8 mouse cellular contexts compared by ENCODE assay signal in genomic region chr19:31746635-31747034, GRCm38 (mm10). TPM values are rescaled to one million over a fixed set of nuclear protein-coding genes. Genes with fewer than 3 reads are reported as not detected.
DNase-seq lines count a peak whose midpoint lies in the region; ATAC-seq and TF ChIP-seq lines count a peak whose summit lies in the region.

No protein-coding gene starts in this region.

- no peak overlapping the region for H3K4me2 ChIP-seq in forebrain, embryonic 13.5 days
- H3K4me2 ChIP-seq in forebrain, embryonic 16.5 days (ENCODE audit: low read length) = no peak overlapping the region
- no peak overlapping the region for H3K4me2 ChIP-seq in embryonic facial prominence, embryonic 11.5 days (ENCODE audit: low read depth, low read length)

- H3K36me3 ChIP-seq in forebrain, embryonic 13.5 days (ENCODE audit: poor library complexity, severe bottlenecking) = no peaks in the 10 kb centered on the region
- H3K36me3 ChIP-seq in forebrain, embryonic 16.5 days (ENCODE audit: control insufficient read depth, insufficient read depth) = no peaks in the 10 kb centered on the region
- no peaks in the 10 kb centered on the region for H3K36me3 ChIP-seq in embryonic facial prominence, embryonic 11.5 days (replicated peaks; ENCODE audit: control insufficient read depth, insufficient read depth, low read depth, low read length)

- WGBS in forebrain, embryonic 13.5 days = 12% methylated on average over 2 of the region's 2 CpGs
- 11% methylated on average over 2 of the region's 2 CpGs for WGBS in forebrain, embryonic 16.5 days
- 19% methylated on average over 2 of the region's 2 CpGs for WGBS in lung, adult 2 months
- WGBS in embryonic facial prominence, embryonic 11.5 days = 14% methylated on average over 2 of the region's 2 CpGs

- no peaks in the 10 kb centered on the region for H3K27me3 ChIP-seq in forebrain, embryonic 13.5 days
- H3K27me3 ChIP-seq in forebrain, embryonic 16.5 days (replicated peaks; ENCODE audit: control insufficient read depth, insufficient read depth, low read length) = no peaks in the 10 kb centered on the region
- no peaks in the 10 kb centered on the region for H3K27me3 ChIP-seq in embryonic facial prominence, embryonic 11.5 days (ENCODE audit: control insufficient read depth, insufficient read depth, low read length)

- H3K9ac ChIP-seq in forebrain, embryonic 13.5 days = no peak overlapping the region
- no peak overlapping the region for H3K9ac ChIP-seq in forebrain, embryonic 16.5 days (replicated peaks; ENCODE audit: low read depth, low read length)
- H3K9ac ChIP-seq in embryonic facial prominence, embryonic 11.5 days (replicated peaks; ENCODE audit: low read length) = no peak overlapping the region

- no peak overlapping the region for H3K4me3 ChIP-seq in forebrain, embryonic 13.5 days
- H3K4me3 ChIP-seq in forebrain, embryonic 16.5 days (replicated peaks; ENCODE audit: low read length) = no peak overlapping the region
- H3K4me3 ChIP-seq in lung, adult 2 months (replicated peaks; ENCODE audit: extremely low read depth, low read depth, low read length) = no peak overlapping the region
- H3K4me3 ChIP-seq in embryonic facial prominence, embryonic 11.5 days (ENCODE audit: low read depth, low read length) = no peak overlapping the region

- DNase-seq in lung, adult 2 months = peak; percentile 36
- DNase-seq in lung, adult 18-20 months = no peak
- peak; percentile 64 for DNase-seq in MN1 (ENCODE audit: low spot score)
- DNase-seq in embryonic facial prominence, embryonic 11.5 days (ENCODE audit: low spot score) = peak; percentile 79
- peak; percentile 63 for DNase-seq in lung, postnatal 10 days
- no peak for DNase-seq in T-cell, adult 2 months (ENCODE audit: low spot score)

- H3K9me3 ChIP-seq in forebrain, embryonic 13.5 days (replicated peaks) = no peaks in the 10 kb centered on the region
- H3K9me3 ChIP-seq in forebrain, embryonic 16.5 days (ENCODE audit: control insufficient read depth, low read length) = no peaks in the 10 kb centered on the region
- no peaks in the 10 kb centered on the region for H3K9me3 ChIP-seq in embryonic facial prominence, embryonic 11.5 days (replicated peaks; ENCODE audit: control insufficient read depth, low read length)

- peak; percentile 24; the same call in 1 of the 2 replicates for ATAC-seq in forebrain, embryonic 13.5 days
- no peak for ATAC-seq in forebrain, embryonic 16.5 days
- no peak for ATAC-seq in embryonic facial prominence, embryonic 11.5 days (replicated peaks; ENCODE audit: insufficient number of reproducible peaks, low FRiP score, low TSS enrichment, low read depth)

- no peak for TF ChIP-seq POLR2A in lung, adult 2 months (IDR thresholded peaks at IDR 0.05; ENCODE audit: borderline replicate concordance, extremely low read depth, low read depth, low read length)

- TF ChIP-seq CTCF in lung, adult 2 months (IDR thresholded peaks at IDR 0.05; ENCODE audit: insufficient read depth, low read length) = peak; percentile 10; the same call in 1 of the 2 replicates

- no peak overlapping the region for H3K27ac ChIP-seq in forebrain, embryonic 13.5 days
- H3K27ac ChIP-seq in forebrain, embryonic 16.5 days (ENCODE audit: low read length) = no peak overlapping the region
- H3K27ac ChIP-seq in embryonic facial prominence, embryonic 11.5 days (replicated peaks; ENCODE audit: low read depth, low read length) = no peak overlapping the region

- peaks cover 5% of the 10 kb centered on the region; the same call in 1 of the 2 replicates for H3K4me1 ChIP-seq in forebrain, embryonic 13.5 days
- peaks cover 3% of the 10 kb centered on the region; the same call in 1 of the 2 replicates for H3K4me1 ChIP-seq in forebrain, embryonic 16.5 days (replicated peaks; ENCODE audit: control insufficient read depth, insufficient read depth, low read length)
- peaks cover 9% of the 10 kb centered on the region for H3K4me1 ChIP-seq in lung, adult 2 months (ENCODE audit: control insufficient read depth, insufficient read depth, low read length)
- no peaks in the 10 kb centered on the region for H3K4me1 ChIP-seq in embryonic facial prominence, embryonic 11.5 days (ENCODE audit: control insufficient read depth, insufficient read depth, low read length)

RNA-seq across cellular contexts. Expression of gene Prkg1, which starts 18.2 kb away (rescaled TPM):
- 1.3 and 1.8 TPM in 2 replicates for polyA plus RNA-seq in forebrain, embryonic 13.5 days (2015; fragmentation: Nextera tagmentation; extraction: Ambion mirVana)
- polyA plus RNA-seq in forebrain, embryonic 16.5 days (2015; fragmentation: Nextera tagmentation; extraction: Ambion mirVana) = 1.9 and 3.2 TPM in 2 replicates
- polyA plus RNA-seq in lung, adult 2 months (2012; rRNA removed) = 4.1 and 6.0 TPM in 2 replicates
- 7.1 and 8.0 TPM in 2 replicates for polyA plus RNA-seq in embryonic facial prominence, embryonic 11.5 days (2014; fragmentation: Nextera tagmentation; extraction: Ambion mirVana)

Comparison
In these comparisons a context has a peak if more than half of its experiments do, and no peak if none do; other contexts are left out.
1. DNase-seq: peak in lung, adult 2 months (single experiment), MN1 (single experiment), embryonic facial prominence, embryonic 11.5 days (single experiment) and lung, postnatal 10 days (single experiment); none in lung, adult 18-20 months (0 of 2) and T-cell, adult 2 months (single experiment).